Comparison of ENCODE assay signal across 14 mouse cellular contexts in the genomic region with DNA sequence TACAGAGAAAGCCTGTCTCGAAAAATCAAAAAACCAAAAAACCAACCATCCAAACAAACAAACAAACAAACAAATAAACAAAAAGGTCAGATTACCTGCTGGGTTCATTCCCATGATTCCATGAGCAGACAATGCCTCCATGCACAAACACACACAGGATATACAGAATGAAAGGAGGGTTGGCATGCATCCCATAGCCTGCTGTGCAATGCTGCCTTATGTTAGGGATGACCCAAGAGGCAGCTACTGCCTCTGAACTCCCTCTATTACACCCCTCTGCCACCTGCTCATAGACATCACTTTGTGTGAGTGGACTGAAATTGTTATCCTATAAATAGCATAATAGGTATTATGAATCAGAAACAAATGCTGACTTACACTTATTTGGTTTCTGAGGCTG.
"Had no signal": no experiment of that assay in that cellular context is flagged by ENCODE, and none has a peak within 500 bp of the region (broad histone marks: within the 10 kb centered on the region; RNA-seq: fewer than 3 reads in every experiment).

No protein-coding gene starts in this region.

- H3K36me3 ChIP-seq: limb, embryonic 15.5 days; liver, embryonic 12.5 days; midbrain, embryonic 10.5 days; neural tube, embryonic 13.5 days had no signal

- DNase-seq: kidney, adult 8-10 months; kidney, postnatal 25 days; layer of hippocampus, adult 9-11 months; layer of hippocampus, postnatal 36 days; lung, embryonic 14.5 days; lung, postnatal 10 days; lung, postnatal 4 days; midbrain, embryonic 14.5 days; retina, postnatal 1 day; thymus, postnatal 36 days had no signal

- H3K9ac ChIP-seq: limb, embryonic 15.5 days; liver, embryonic 12.5 days; lung, embryonic 14.5 days; neural tube, embryonic 13.5 days had no signal

- H3K27me3 ChIP-seq: limb, embryonic 15.5 days; liver, embryonic 12.5 days; neural tube, embryonic 13.5 days had no signal

- ATAC-seq: liver, embryonic 12.5 days had no signal

- H3K4me2 ChIP-seq: limb, embryonic 15.5 days; liver, embryonic 12.5 days; lung, embryonic 14.5 days; neural tube, embryonic 13.5 days had no signal

- H3K9me3 ChIP-seq: limb, embryonic 15.5 days; liver, embryonic 12.5 days; midbrain, embryonic 10.5 days; neural tube, embryonic 13.5 days had no signal

- H3K4me3 ChIP-seq: limb, embryonic 15.5 days; liver, embryonic 12.5 days; midbrain, embryonic 10.5 days; neural tube, embryonic 13.5 days had no signal

- H3K27ac ChIP-seq: limb, embryonic 15.5 days; liver, embryonic 12.5 days; midbrain, embryonic 10.5 days; neural tube, embryonic 13.5 days had no signal

- H3K4me1 ChIP-seq: limb, embryonic 15.5 days; liver, embryonic 12.5 days; midbrain, embryonic 10.5 days; neural tube, embryonic 13.5 days had no signal
